Mouse (Mus musculus) neural tube, embryonic 13.5 days (tissue): ENCODE measurements around the gene Cpa5. TPM values are rescaled to one million over a fixed set of nuclear protein-coding genes. Genes with fewer than 3 reads are reported as not detected.

Experiments used
- ATAC-seq: fragments of 200-750 bp; cut with Nextera tagmentation; 2 replicates; pipeline ENCODE4 v1.8.0; 2017; ENCODE audit warnings: low read depth, mild to moderate bottlenecking, moderate TSS enrichment, moderate library complexity
- H3K27ac ChIP-seq: fragments of 300-500 bp; sonication (generic); replicated peaks from 2 replicates; pipeline ENCODE4 v1.5.1; 2015; ENCODE audit warnings: moderate library complexity, mild to moderate bottlenecking, inconsistent platforms
- H3K27me3 ChIP-seq: fragments of 300-500 bp; sonication (generic); 2 replicates; pipeline ENCODE4 v1.6.1; 2015; ENCODE audit warnings: mild to moderate bottlenecking, inconsistent platforms
- H3K36me3 ChIP-seq: fragments of 300-500 bp; sonication (generic); 2 replicates; pipeline ENCODE4 v1.6.1; 2015; ENCODE audit warnings: mild to moderate bottlenecking, inconsistent platforms
- H3K4me1 ChIP-seq: fragments of 300-500 bp; sonication (generic); replicated peaks from 2 replicates; pipeline ENCODE4 v1.6.1; 2015; ENCODE audit warnings: inconsistent platforms
- H3K4me2 ChIP-seq: fragments of 300-500 bp; sonication (generic); 2 replicates; pipeline ENCODE4 v1.6.1; 2015; ENCODE audit warnings: inconsistent platforms, mild to moderate bottlenecking, moderate library complexity
- H3K4me3 ChIP-seq: fragments of 300-500 bp; sonication (generic); 2 replicates; pipeline ENCODE4 v1.5.1; 2015; ENCODE audit warnings: mild to moderate bottlenecking, inconsistent platforms
- H3K9ac ChIP-seq: fragments of 300-500 bp; sonication (generic); 2 replicates; pipeline ENCODE4 v1.6.1; 2015; ENCODE audit warnings: moderate library complexity, mild to moderate bottlenecking, inconsistent platforms
- H3K9me3 ChIP-seq: fragments of 300-500 bp; sonication (generic); 2 replicates; pipeline ENCODE4 v1.6.1; 2016; ENCODE audit warnings: inconsistent platforms
- WGBS: fragments of 180-500 bp; shearing (Covaris S2); methylation state at CpG from one replicate; pipeline ENCODE4 v1.1.7; 2015; 5-methylcytosine and 5-hydroxymethylcytosine counted together
- polyA plus RNA-seq: library from polyadenylated mRNA; unstranded; fragments of >200 nt; fragmentation: Nextera tagmentation; extraction: Ambion mirVana; gene quantifications from 2 replicates; pipeline ENCODE4 v1.2.1, GENCODE M21; 2015

The Cpa5 gene
- polyA plus RNA-seq, 1 experiment from 2014 or later: not detected

GRCm38 (mm10) chr6:30579961-30580840, 30.6 kb upstream of the Cpa5 start:
- Histone ChIP-seq H3K27ac (peak overlapping the region; percentile 83), H3K4me1 (peaks cover 30% of the 10 kb centered on the region), H3K9ac (no peak overlapping the region), H3K4me2 (peak overlapping the region; percentile 25), H3K4me3 (no peak overlapping the region), H3K36me3 (no peaks in the 10 kb centered on the region), H3K27me3 (no peaks in the 10 kb centered on the region), H3K9me3 (no peaks in the 10 kb centered on the region)
- ATAC-seq: peak; percentile 37; the same call in 1 of the 2 replicates
- 21% methylated on average over 17 of the region's 17 CpGs for WGBS

- no peak overlapping the region for H3K9ac ChIP-seq
These were observed 30.0 kb upstream of the Cpa5 start for GRCm38 (mm10) chr6:30580841-30581176.

GRCm38 (mm10) chr6:30586886-30587442, 23.8 kb upstream of the Cpa5 start:
- H3K27ac ChIP-seq: peak overlapping the region; percentile 38; the same call in 1 of the 2 replicates
- no peaks in the 10 kb centered on the region for H3K9me3 ChIP-seq
- ATAC-seq: peak; percentile 48; the same call in 1 of the 2 replicates
- 59% methylated on average over 7 of the region's 7 CpGs for WGBS
- H3K4me3 ChIP-seq: no peak overlapping the region
- H3K9ac ChIP-seq: no peak overlapping the region
- H3K36me3 ChIP-seq: no peaks in the 10 kb centered on the region
- H3K4me1 ChIP-seq: peaks cover 28% of the 10 kb centered on the region
- H3K27me3 ChIP-seq: no peaks in the 10 kb centered on the region
- H3K4me2 ChIP-seq: no peak overlapping the region

More at GRCm38 (mm10) chr6:30580841-30581176, 30.0 kb upstream of the Cpa5 start:
- Histone ChIP-seq H3K4me1 (peaks cover 28% of the 10 kb centered on the region), H3K4me2 (peak overlapping the region; percentile 25), H3K4me3 (no peak overlapping the region), H3K27me3 (no peaks in the 10 kb centered on the region), H3K36me3 (no peaks in the 10 kb centered on the region), H3K9me3 (no peaks in the 10 kb centered on the region), H3K27ac (peak overlapping the region; percentile 83)
- 0 out of 2 replicates have a peak, but pooled peaks have one; percentile 2 for ATAC-seq
- WGBS: 29% methylated on average over 8 of the region's 8 CpGs

- WGBS: 60% methylated on average over 2 of the region's 2 CpGs
- no peak overlapping the region; the same call in 1 of the 2 replicates for H3K27ac ChIP-seq
- H3K27me3 ChIP-seq: no peaks in the 10 kb centered on the region
- no peak overlapping the region; the same call in 1 of the 2 replicates for H3K9ac ChIP-seq
- no peak overlapping the region for H3K4me2 ChIP-seq
- H3K36me3 ChIP-seq: no peaks in the 10 kb centered on the region
- peaks cover 47% of the 10 kb centered on the region for H3K4me1 ChIP-seq
- H3K9me3 ChIP-seq: no peaks in the 10 kb centered on the region
- H3K4me3 ChIP-seq: no peak overlapping the region
- no peak for ATAC-seq
These were observed 21.0 kb upstream of the Cpa5 start for GRCm38 (mm10) chr6:30589819-30590218.

GRCm38 (mm10) chr6:30591851-30592404, 18.9 kb upstream of the Cpa5 start:
- H3K9ac ChIP-seq: no peak overlapping the region
- WGBS: 52% methylated on average over 5 of the region's 5 CpGs
- ATAC-seq: no peak
- H3K4me2 ChIP-seq: no peak overlapping the region
- peaks cover 60% of the 10 kb centered on the region for H3K4me1 ChIP-seq
- H3K4me3 ChIP-seq: no peak overlapping the region
- H3K27ac ChIP-seq: peak overlapping the region; percentile 46
- no peaks in the 10 kb centered on the region for H3K9me3 ChIP-seq
- no peaks in the 10 kb centered on the region for H3K36me3 ChIP-seq
- no peaks in the 10 kb centered on the region for H3K27me3 ChIP-seq

- Histone ChIP-seq H3K4me1 (peaks cover 55% of the 10 kb centered on the region), H3K4me3 (no peak overlapping the region), H3K4me2 (no peak overlapping the region), H3K27me3 (no peaks in the 10 kb centered on the region), H3K9me3 (no peaks in the 10 kb centered on the region), H3K36me3 (no peaks in the 10 kb centered on the region), H3K9ac (no peak overlapping the region), H3K27ac (peak overlapping the region; percentile 46)
- peak; percentile 61; the same call in 1 of the 2 replicates for ATAC-seq
- 38% methylated on average over 10 of the region's 10 CpGs for WGBS
These were observed 18.3 kb upstream of the Cpa5 start for GRCm38 (mm10) chr6:30592417-30592974.

GRCm38 (mm10) chr6:30594364-30594763, 16.4 kb upstream of the Cpa5 start:
- no peak overlapping the region for H3K4me3 ChIP-seq
- H3K36me3 ChIP-seq: no peaks in the 10 kb centered on the region
- 72% methylated on average over 7 of the region's 7 CpGs for WGBS
- H3K4me1 ChIP-seq: peaks cover 47% of the 10 kb centered on the region
- no peak overlapping the region for H3K4me2 ChIP-seq
- no peaks in the 10 kb centered on the region for H3K9me3 ChIP-seq
- H3K27ac ChIP-seq: no peak overlapping the region
- ATAC-seq: no peak
- H3K27me3 ChIP-seq: no peaks in the 10 kb centered on the region
- H3K9ac ChIP-seq: no peak overlapping the region

GRCm38 (mm10) chr6:30596230-30596898, 14.4 kb upstream of the Cpa5 start:
- WGBS: 72% methylated on average over 8 of the region's 8 CpGs
- H3K27ac ChIP-seq: peak overlapping the region; percentile 34; the same call in 1 of the 2 replicates
- H3K4me3 ChIP-seq: no peak overlapping the region
- no peaks in the 10 kb centered on the region for H3K36me3 ChIP-seq
- no peak for ATAC-seq
- no peak overlapping the region for H3K4me2 ChIP-seq
- no peaks in the 10 kb centered on the region for H3K27me3 ChIP-seq
- peaks cover 41% of the 10 kb centered on the region for H3K4me1 ChIP-seq
- no peak overlapping the region for H3K9ac ChIP-seq
- H3K9me3 ChIP-seq: no peaks in the 10 kb centered on the region

GRCm38 (mm10) chr6:30600033-30600432, 10.8 kb upstream of the Cpa5 start:
- ATAC-seq: no peak
- H3K4me1 ChIP-seq: peaks cover 22% of the 10 kb centered on the region
- no peaks in the 10 kb centered on the region for H3K36me3 ChIP-seq
- H3K9ac ChIP-seq: no peak overlapping the region
- no peak overlapping the region for H3K4me2 ChIP-seq
- no peaks in the 10 kb centered on the region for H3K27me3 ChIP-seq
- no peak overlapping the region for H3K4me3 ChIP-seq
- H3K9me3 ChIP-seq: no peaks in the 10 kb centered on the region
- H3K27ac ChIP-seq: no peak overlapping the region
- WGBS: 51% methylated on average over 3 of the region's 3 CpGs

- Histone ChIP-seq H3K4me3 (no peak overlapping the region), H3K4me2 (no peak overlapping the region), H3K9ac (no peak overlapping the region), H3K9me3 (no peaks in the 10 kb centered on the region), H3K4me1 (peaks cover 15% of the 10 kb centered on the region), H3K27ac (no peak overlapping the region), H3K36me3 (no peaks in the 10 kb centered on the region), H3K27me3 (no peaks in the 10 kb centered on the region)
- ATAC-seq: no peak
- WGBS: 56% methylated on average over 1 of the region's 1 CpGs
These were observed 9.8 kb upstream of the Cpa5 start for GRCm38 (mm10) chr6:30600995-30601394.

- Histone ChIP-seq H3K4me1 (peaks cover 6% of the 10 kb centered on the region; the same call in 1 of the 2 replicates), H3K27ac (no peak overlapping the region), H3K4me2 (no peak overlapping the region), H3K4me3 (no peak overlapping the region), H3K9me3 (no peaks in the 10 kb centered on the region), H3K27me3 (no peaks in the 10 kb centered on the region), H3K36me3 (no peaks in the 10 kb centered on the region), H3K9ac (no peak overlapping the region)
- WGBS: 25% methylated on average over 7 of the region's 7 CpGs
- ATAC-seq: no peak
These were observed 6.4 kb upstream of the Cpa5 start for GRCm38 (mm10) chr6:30604342-30604867.
